Mouse (Mus musculus): ENCODE measurements around the gene Rad23b. TPM values are rescaled to one million over a fixed set of nuclear protein-coding genes. Genes with fewer than 3 reads are reported as not detected.

Rad23b gene
- total RNA-seq, 2 experiments from 2014 or later: 25.6 to 31.4 TPM

- ATAC-seq (replicated peaks; ENCODE audit: low FRiP score, poor library complexity, severe bottlenecking): no peak
Observed at GRCm38 (mm10) chr4:55351860-55352259, 2.0 kb downstream of the Rad23b start.

GRCm38 (mm10) chr4:55354038-55354437 lies 4.2 kb downstream of the Rad23b start:
- no peak for ATAC-seq (replicated peaks; ENCODE audit: low FRiP score, poor library complexity, severe bottlenecking)

GRCm38 (mm10) chr4:55355845-55356244 lies 6.0 kb downstream of the Rad23b start:
- no peak for ATAC-seq (replicated peaks; ENCODE audit: low FRiP score, poor library complexity, severe bottlenecking)

DNA sequence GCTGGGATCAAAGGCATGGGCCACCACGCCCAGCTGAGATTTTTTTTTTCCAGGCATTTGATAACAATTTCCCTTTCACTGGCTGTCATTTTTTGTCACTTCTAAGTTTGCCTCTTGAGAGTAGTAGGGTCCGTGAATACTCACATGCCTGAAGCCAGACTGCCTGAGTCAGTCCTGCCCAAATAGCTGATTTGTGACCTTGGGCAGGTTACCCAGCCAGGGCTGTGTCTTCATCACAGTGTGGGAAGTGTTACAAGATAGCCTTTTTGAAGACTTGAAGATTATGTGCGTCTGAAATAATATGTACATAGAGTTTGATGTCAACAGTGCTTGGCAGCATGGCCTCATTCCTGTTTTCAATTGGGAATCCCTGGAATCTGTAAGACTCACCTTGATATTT lies 6.9 kb downstream of the Rad23b start:
- ATAC-seq (replicated peaks; ENCODE audit: low FRiP score, poor library complexity, severe bottlenecking): no peak

GRCm38 (mm10) chr4:55363866-55364265 lies 14.0 kb downstream of the Rad23b start:
- no peak for ATAC-seq (replicated peaks; ENCODE audit: low FRiP score, poor library complexity, severe bottlenecking)

GRCm38 (mm10) chr4:55364374-55364773 lies 14.5 kb downstream of the Rad23b start:
- ATAC-seq (replicated peaks; ENCODE audit: low FRiP score, poor library complexity, severe bottlenecking): peak; percentile 75

GRCm38 (mm10) chr4:55366014-55366413 lies 16.2 kb downstream of the Rad23b start:
- no peak for ATAC-seq (replicated peaks; ENCODE audit: low FRiP score, poor library complexity, severe bottlenecking)

DNA sequence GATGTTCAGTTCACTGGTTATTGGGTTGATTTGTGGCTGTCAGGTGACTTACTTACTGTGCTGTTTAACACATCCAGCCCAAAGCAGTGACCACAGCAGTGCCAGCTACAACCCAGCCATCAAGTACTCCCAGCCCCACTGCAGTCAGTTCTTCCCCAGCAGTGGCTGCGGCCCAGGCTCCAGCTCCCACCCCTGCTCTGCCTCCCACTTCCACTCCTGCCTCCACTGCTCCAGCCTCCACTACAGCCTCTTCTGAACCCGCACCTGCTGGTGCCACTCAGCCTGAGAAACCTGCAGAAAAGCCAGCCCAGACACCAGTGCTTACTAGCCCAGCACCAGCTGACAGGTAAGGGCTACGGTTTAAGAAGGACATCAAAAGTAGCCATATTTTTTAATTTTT lies 20.3 kb downstream of the Rad23b start:
- ATAC-seq (replicated peaks; ENCODE audit: low FRiP score, poor library complexity, severe bottlenecking): no peak

GRCm38 (mm10) chr4:55371355-55371754 lies 21.5 kb downstream of the Rad23b start:
- no peak for ATAC-seq (replicated peaks; ENCODE audit: low FRiP score, poor library complexity, severe bottlenecking)

DNA sequence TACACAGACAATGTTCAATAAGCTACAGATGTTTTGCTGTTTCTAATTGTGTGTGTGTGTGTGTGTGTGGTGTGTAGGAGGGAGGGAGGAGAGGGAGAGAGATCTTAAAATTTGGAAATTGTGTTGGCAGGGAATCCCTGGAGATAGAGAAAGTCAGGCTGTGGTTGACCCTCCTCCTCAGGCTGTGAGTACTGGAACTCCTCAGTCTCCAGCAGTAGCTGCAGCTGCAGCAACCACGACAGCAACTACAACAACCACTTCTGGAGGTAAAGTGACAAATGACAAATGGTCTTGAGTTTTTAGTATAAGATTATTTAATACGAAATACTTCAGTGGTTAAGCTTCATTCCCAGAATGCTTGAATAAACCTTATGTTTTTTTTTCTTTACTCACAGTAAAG lies 32.5 kb downstream of the Rad23b start:
- ATAC-seq (replicated peaks; ENCODE audit: low FRiP score, poor library complexity, severe bottlenecking): no peak

DNA sequence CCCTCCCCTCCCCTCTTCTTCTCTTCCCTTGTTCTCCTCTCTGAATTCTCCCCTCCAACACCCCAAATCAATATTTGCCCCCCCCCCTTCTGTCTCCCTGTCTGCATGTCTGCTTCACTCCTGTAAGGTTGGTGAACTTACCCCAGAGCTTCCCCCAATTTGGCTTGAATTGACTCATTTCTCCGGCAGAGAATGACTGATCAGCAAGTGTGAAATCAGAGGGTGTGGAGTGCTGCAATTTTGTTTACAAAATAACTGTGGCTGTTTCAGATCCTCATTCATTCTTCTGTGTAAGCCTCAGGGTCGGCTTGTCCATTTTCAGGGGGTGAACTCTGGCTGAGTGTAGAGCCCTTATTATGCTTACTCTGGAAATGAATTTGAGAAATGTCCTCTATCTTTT lies 36.9 kb downstream of the Rad23b start:
- ATAC-seq (replicated peaks; ENCODE audit: low FRiP score, poor library complexity, severe bottlenecking): no peak

DNA sequence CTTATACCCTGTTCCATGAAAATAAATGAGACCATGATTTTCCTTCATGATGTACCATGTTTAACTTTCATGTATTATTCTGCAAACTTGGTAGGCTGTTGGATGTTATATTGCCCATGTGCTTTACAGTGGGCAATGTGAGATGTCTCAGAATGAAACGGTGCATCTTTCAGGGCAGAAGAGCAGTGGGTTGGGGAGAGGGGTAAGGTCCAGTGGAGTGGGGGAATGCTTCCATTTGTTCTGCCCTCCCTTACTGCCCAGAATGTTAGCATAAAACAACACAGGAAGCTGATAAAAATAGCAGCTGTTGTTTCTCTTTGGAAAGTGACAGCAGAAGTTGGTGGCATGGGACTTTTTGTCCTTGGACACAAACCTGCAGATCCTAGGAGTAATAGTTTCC lies 41.6 kb downstream of the Rad23b start:
- no peak for ATAC-seq (replicated peaks; ENCODE audit: low FRiP score, poor library complexity, severe bottlenecking)

DNA sequence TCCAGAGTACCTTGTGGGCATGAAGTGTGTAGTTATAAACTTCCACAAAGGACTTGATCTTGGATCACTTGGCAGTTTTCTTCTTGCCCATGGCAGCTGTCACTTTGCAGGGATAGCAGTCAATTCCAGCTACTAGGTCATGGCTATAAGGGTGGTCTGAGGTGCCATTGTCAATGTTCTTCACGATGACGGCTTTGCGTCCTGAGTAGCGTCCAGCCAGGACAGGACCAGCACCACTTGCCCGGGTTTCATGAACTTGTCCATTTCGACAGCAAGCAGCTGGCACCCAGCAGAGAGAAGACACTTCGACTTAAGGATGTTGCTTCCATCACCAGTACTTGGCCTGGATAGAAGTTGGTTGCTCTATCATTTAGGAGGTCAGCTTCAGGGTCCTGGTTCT lies 42.6 kb downstream of the Rad23b start:
- no peak for ATAC-seq (replicated peaks; ENCODE audit: low FRiP score, poor library complexity, severe bottlenecking)

DNA sequence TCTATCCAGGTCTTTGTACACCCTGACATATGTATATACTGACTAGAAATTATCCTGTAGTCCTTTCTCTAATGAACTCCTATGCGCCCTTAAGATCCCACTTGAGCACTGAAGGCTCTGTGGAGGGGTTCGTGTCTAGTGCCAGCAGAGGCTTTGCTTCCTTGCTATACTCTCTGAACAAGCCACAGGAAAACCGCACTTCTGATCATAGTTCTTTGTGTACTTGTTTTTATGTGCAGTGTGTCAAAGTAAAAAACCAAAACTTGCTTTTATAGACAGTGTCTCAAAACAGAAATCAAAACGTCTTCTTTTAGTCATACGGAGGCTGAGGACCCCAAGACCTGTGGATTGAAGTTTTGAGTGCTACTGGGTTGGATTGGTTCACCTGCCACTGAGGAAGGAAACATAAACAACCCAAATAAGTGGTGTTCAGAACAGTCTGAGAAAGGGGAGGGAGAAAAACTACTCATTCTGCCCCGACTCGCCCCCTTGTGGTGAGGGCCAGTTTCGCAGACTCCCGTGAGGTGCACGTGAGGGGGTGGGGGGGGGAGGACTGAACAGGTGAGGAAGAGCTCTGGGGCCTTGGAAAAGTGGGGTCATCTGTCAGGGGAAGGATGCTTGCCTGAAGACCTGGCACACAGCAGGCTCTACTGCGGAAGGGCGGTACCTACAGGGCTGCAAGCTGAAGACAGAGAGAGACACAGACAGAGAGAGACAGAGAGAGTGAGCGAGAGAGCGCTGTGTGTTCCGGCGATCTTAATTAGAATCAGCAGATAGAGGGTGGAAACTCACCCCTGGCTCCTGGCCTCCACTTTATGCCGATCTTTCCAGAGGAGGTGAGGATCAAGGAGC lies 48.3 kb downstream of the Rad23b start:
- no peak for ATAC-seq (replicated peaks; ENCODE audit: low FRiP score, poor library complexity, severe bottlenecking)

- no peak for ATAC-seq (replicated peaks; ENCODE audit: low FRiP score, poor library complexity, severe bottlenecking)
Observed at GRCm38 (mm10) chr4:55398901-55399300, 49.1 kb downstream of the Rad23b start.

GRCm38 (mm10) chr4:55405329-55405728 lies 55.5 kb downstream of the Rad23b start:
- no peak for ATAC-seq (replicated peaks; ENCODE audit: low FRiP score, poor library complexity, severe bottlenecking)

- ATAC-seq (replicated peaks; ENCODE audit: low FRiP score, poor library complexity, severe bottlenecking): no peak
Observed at GRCm38 (mm10) chr4:55406558-55406957, 56.7 kb downstream of the Rad23b start.

DNA sequence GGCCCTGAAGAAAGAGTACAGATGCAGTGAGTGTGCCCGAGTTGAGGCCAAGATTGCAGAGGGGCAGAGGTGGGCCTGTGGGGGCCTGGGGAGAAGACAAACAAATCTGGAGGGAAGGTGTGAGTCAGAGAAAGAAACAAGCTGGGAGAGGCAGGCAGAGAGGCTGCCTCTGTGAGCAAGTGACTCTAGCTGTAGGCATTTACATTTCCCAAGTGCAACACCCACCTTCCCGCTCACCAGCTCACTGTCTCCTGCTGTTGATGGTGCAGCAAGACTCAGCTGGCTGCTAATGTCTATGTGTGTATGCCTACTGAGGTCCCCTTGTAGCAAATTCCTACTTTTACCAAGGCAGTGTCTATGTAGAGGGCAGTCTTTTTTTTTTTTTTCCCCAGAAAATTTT lies 58.2 kb downstream of the Rad23b start:
- ATAC-seq (replicated peaks; ENCODE audit: low FRiP score, poor library complexity, severe bottlenecking): no peak

GRCm38 (mm10) chr4:55409025-55409424 lies 59.2 kb downstream of the Rad23b start:
- ATAC-seq (replicated peaks; ENCODE audit: low FRiP score, poor library complexity, severe bottlenecking): no peak

- ATAC-seq (replicated peaks; ENCODE audit: low FRiP score, poor library complexity, severe bottlenecking): peak; percentile 68
Observed at GRCm38 (mm10) chr4:55409578-55410224, 59.9 kb downstream of the Rad23b start.

- ATAC-seq (replicated peaks; ENCODE audit: low FRiP score, poor library complexity, severe bottlenecking): no peak
Observed at GRCm38 (mm10) chr4:55415864-55416263, 66.0 kb downstream of the Rad23b start.

All from erythroid progenitor cell, adult 5-6 weeks (primary cell).